Mouse (Mus musculus): ENCODE measurements around the gene Mccc1.

GRCm38 (mm10) chr3:35972985-35973384 lies 27.5 kb downstream of the Mccc1 start:
- no peak for TF ChIP-seq POLR2A (IDR thresholded peaks at IDR 0.05; ENCODE audit: borderline replicate concordance, low read depth, low read length)
- no peak for TF ChIP-seq CTCF (IDR thresholded peaks at IDR 0.05; ENCODE audit: low read depth, low read length)

All from bone marrow macrophage, adult 2 months (primary cell).